Mouse (Mus musculus) midbrain, embryonic 12.5 days (tissue): ENCODE measurements around the gene Cd9. TPM values are rescaled to one million over a fixed set of nuclear protein-coding genes. Genes with fewer than 3 reads are reported as not detected.

Source experiments
- ATAC-seq: fragments of 200-750 bp; cut with Nextera tagmentation; 2 replicates; pipeline ENCODE4 v1.8.0; 2017; ENCODE audit warnings: low read depth, moderate TSS enrichment, moderate library complexity; ENCODE audit not compliant: low FRiP score
- H3K27ac ChIP-seq: fragments of 300-500 bp; sonication (generic); replicated peaks from 2 replicates; pipeline ENCODE4 v1.5.1; 2016; ENCODE audit warnings: mild to moderate bottlenecking
- H3K27me3 ChIP-seq: fragments of 300-500 bp; sonication (generic); 2 replicates; pipeline ENCODE4 v1.6.1; 2016; ENCODE audit warnings: mild to moderate bottlenecking
- H3K36me3 ChIP-seq: fragments of 300-500 bp; sonication (generic); 2 replicates; pipeline ENCODE4 v1.6.1; 2016
- H3K4me1 ChIP-seq: fragments of 300-500 bp; sonication (generic); 2 replicates; pipeline ENCODE4 v1.6.1; 2016
- H3K4me2 ChIP-seq: fragments of 300-500 bp; sonication (generic); replicated peaks from 2 replicates; pipeline ENCODE4 v1.6.1; 2016; ENCODE audit warnings: mild to moderate bottlenecking, moderate library complexity
- H3K4me3 ChIP-seq: fragments of 300-500 bp; sonication (generic); 2 replicates; pipeline ENCODE4 v1.5.1; 2016; ENCODE audit warnings: mild to moderate bottlenecking
- H3K9ac ChIP-seq: fragments of 300-500 bp; sonication (generic); replicated peaks from 2 replicates; pipeline ENCODE4 v1.6.1; 2016; ENCODE audit warnings: mild to moderate bottlenecking, moderate library complexity
- H3K9me3 ChIP-seq: fragments of 300-500 bp; sonication (generic); 2 replicates; pipeline ENCODE4 v1.6.1; 2016; ENCODE audit warnings: mild to moderate bottlenecking
- WGBS: fragments of 180-500 bp; shearing (Covaris S2); methylation state at CpG from one replicate; pipeline ENCODE4 v1.1.7; 2016; 5-methylcytosine and 5-hydroxymethylcytosine counted together
- polyA plus RNA-seq: library from polyadenylated mRNA; unstranded; fragments of >200 nt; fragmentation: Nextera tagmentation; extraction: Ambion mirVana; gene quantifications from 2 replicates; pipeline ENCODE4 v1.2.1, GENCODE M21; 2016

Cd9 gene
- polyA plus RNA-seq, 1 experiment from 2014 or later, result 38.5 TPM

DNA sequence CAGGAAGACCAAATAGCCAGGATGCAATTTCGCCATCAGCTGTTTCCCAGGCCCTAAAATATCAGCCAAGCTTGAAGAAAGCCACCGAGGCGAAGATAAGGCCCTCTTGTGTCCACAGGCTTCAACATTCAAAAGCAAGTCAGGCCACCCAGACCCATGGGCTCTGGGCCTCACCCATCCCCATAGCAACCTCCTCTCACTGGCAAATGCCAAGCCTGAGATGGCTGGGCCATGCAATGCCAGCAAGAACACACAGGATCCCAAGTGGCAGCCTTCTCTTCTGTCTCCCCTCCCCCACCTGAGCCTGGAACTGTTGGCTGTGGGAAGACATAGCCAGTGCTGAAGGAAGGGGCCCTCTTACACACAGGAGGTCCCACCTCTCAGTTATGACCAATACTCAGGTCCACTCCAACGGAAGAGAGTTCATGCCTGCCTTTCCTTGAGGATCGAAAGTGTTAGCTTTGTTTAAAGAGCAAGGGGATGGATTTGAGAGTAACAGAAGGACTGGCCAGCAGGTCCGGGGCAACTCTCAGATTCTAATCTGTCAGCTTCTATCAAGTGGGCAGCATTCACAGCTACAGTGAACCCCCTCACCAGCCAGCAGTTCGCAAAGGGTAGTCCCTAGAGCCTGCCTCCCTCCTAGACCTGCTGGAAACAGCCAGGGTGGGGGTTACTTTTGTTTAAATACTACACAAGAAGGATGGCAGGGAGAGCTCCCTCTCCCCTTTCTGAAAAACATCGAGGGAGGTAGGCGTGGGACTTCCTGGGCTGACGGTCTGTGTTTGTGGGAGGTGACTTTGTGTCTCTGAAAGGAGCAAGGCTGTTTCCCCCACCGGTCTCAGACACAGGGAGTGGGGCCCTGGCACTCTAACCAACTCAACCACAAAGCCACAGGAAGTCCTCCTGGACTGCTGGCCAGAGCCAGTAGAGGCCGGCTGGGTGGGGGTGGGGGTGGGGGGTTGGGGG is 13.9 kb downstream of the Cd9 start:
- WGBS, result 25% methylated on average over 11 of the region's 12 CpGs
- no peaks in the 10 kb centered on the region for H3K9me3 ChIP-seq
- H3K4me2 ChIP-seq, result no peak overlapping the region
- H3K4me1 ChIP-seq, result peaks cover 28% of the 10 kb centered on the region
- H3K9ac ChIP-seq, result no peak overlapping the region
- no peaks in the 10 kb centered on the region for H3K27me3 ChIP-seq
- no peak for ATAC-seq
- no peak overlapping the region for H3K27ac ChIP-seq
- H3K36me3 ChIP-seq, result no peaks in the 10 kb centered on the region
- no peak overlapping the region for H3K4me3 ChIP-seq

DNA sequence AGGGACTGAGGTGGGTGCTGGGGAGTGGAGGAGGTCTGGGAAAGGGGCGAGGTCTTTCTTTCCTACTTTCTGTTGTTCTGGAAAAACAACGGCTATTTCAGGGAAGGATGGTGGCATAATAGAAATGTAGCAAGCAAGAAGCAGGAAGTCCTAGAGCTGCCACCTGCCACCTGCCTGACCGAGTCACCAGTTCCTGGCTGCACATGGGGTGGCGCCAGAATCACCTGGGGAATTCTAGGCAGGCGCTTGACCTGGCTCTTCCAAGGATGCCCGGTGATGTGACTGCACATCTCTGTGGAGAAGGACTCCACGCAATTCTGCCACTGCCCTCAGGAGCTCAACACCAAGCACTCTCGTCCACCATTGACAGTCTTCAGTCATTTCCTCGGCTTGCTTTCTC is 15.2 kb downstream of the Cd9 start:
- no peak for ATAC-seq

DNA sequence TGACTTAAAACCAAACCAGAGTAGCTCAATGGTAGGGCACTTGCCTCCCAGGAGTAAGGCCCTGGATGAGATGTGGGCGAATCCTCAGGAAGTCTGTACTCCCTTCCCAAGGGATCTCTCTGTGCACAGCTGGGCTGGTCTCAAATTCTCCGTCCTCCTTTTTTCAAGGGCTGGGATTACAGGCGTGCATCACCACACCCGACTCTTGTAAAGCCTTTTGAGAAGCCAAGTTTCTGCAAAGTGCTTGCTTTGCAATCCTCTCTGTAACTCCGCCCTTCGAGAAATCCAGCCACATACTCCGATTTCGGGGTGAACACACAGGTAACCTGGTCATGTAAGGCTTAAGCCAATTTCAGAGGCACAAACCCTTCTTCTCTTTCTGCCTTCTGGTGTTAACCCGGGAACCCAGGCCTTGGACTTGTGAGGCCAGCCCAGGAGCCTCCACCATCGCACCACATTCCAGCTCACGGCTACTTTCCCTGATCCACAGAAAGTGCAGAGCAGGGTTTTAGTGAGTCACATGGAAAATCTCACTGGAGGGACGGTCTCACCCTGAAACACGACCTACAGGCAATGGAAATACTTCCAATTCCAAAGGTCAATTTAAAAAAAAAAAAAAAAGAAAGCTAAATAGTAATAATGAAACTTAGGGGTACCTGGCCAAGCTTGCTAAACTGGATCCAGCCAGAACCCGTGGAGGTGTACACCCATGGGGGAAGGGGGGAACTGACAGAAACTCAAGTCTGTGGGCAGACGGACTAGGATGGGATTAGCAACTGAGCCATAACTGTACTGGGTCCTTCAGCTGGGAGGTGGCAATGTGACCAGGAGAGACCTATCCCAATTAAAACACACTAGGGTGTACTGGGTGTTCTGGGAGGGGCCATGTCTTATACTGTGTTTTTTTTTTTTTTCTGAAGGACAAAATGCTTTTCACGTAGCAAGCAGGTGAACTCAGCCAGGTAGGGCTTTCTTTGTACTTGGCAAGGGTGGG is 16.2 kb downstream of the Cd9 start:
- no peaks in the 10 kb centered on the region for H3K36me3 ChIP-seq
- no peak overlapping the region for H3K27ac ChIP-seq
- no peak overlapping the region for H3K9ac ChIP-seq
- 83% methylated on average over 16 of the region's 16 CpGs for WGBS
- H3K4me3 ChIP-seq, result no peak overlapping the region
- no peak overlapping the region for H3K4me2 ChIP-seq
- H3K27me3 ChIP-seq, result no peaks in the 10 kb centered on the region
- no peaks in the 10 kb centered on the region for H3K9me3 ChIP-seq
- H3K4me1 ChIP-seq, result peaks cover 28% of the 10 kb centered on the region
- ATAC-seq, result no peak

More for the DNA sequence above, 15.2 kb downstream of the Cd9 start:
- Histone ChIP-seq H3K4me1 (peaks cover 28% of the 10 kb centered on the region), H3K4me3 (no peak overlapping the region), H3K9me3 (no peaks in the 10 kb centered on the region), H3K36me3 (no peaks in the 10 kb centered on the region), H3K9ac (no peak overlapping the region), H3K27ac (no peak overlapping the region), H3K27me3 (no peaks in the 10 kb centered on the region), H3K4me2 (no peak overlapping the region)
- WGBS, result 90% methylated on average over 9 of the region's 9 CpGs

DNA sequence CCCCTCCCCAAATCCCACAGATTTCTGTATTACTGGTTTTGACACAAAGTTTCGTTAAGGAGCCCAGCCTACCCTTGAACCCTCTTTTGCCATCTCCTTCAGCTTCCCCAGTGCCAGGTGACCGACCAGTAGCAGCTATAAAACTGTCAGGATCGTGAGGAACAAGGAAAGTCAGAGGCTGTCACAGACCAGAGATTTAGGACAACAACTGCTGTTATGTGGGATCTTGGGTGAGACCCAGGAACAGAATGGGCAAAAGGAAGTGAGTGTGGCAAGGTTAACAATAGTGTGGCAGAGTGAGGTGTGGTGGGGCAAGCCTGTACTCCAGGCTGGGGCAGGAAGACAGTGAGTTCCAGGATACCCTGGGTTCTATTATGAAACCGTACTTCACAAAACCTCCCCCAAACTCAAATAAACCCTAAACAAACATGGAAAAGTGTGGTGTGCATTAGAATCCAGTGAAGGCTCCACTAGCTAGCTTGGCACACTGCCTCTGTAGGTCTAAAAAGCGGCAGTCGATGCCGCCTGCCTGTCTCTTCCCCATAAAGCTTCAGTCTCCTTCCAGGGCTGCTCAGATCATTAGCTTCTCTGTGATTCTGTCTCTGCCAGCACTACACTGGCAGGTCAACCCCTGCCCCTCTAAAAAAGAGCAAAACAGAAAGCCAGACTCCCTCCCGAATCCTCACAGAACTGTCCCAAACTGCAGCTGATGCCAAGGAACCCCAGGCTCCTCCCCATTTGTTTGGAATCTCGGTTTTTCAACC is 17.6 kb downstream of the Cd9 start:
- no peaks in the 10 kb centered on the region for H3K36me3 ChIP-seq
- 78% methylated on average over 9 of the region's 9 CpGs for WGBS
- H3K27me3 ChIP-seq, result no peaks in the 10 kb centered on the region
- H3K9ac ChIP-seq, result 0 out of 2 replicates have a peak overlapping the region, but pooled peaks have one; percentile 11
- H3K27ac ChIP-seq, result no peak overlapping the region
- no peak overlapping the region for H3K4me3 ChIP-seq
- ATAC-seq, result no peak
- H3K4me2 ChIP-seq, result no peak overlapping the region
- H3K4me1 ChIP-seq, result peaks cover 28% of the 10 kb centered on the region
- H3K9me3 ChIP-seq, result no peaks in the 10 kb centered on the region

DNA sequence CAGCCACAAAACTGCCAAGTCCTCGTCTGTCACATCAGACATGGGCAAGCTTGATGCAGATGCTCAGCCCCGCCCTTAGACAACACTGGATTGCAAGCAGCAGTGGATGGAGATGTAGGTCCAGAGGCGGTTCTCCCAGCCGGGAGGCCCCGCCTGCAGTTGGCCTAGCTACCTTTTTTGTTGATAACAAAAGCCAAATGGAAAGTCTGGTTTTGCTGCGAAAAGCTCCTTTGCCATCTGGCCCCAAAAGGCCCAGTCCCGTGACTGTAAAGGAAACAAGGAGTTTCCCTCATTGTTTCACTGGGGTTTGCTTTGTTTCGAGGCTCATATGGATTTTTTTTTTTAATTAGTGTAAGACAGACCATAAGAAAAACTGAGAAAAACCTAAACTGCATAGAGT is 18.5 kb downstream of the Cd9 start:
- H3K4me3 ChIP-seq, result no peak overlapping the region
- ATAC-seq, result no peak
- H3K9me3 ChIP-seq, result no peaks in the 10 kb centered on the region
- no peak overlapping the region for H3K4me2 ChIP-seq
- H3K27ac ChIP-seq, result no peak overlapping the region
- H3K9ac ChIP-seq, result no peak overlapping the region
- 40% methylated on average over 8 of the region's 8 CpGs for WGBS
- H3K27me3 ChIP-seq, result no peaks in the 10 kb centered on the region
- H3K36me3 ChIP-seq, result no peaks in the 10 kb centered on the region
- H3K4me1 ChIP-seq, result peaks cover 23% of the 10 kb centered on the region

DNA sequence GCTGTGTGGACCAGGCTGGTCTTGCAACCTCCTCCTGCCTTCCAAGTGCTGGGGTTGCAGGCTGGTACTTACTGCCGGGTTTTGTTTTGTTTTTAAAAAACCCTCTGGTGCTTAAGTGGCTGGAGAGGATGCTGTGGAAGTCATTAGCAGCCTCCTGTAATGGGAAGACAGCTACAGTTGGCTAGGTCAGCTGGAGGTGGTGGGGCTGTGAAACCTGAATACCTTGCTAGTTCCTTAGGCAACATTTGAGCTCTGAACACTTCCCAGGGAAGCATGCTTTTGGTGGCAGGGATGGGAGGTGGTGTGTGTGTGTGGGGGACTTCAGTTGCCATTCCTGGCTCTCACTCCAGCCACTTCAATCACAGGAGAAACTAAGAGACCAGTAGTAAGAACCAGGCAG is 19.4 kb downstream of the Cd9 start:
- no peak overlapping the region for H3K4me2 ChIP-seq
- H3K27me3 ChIP-seq, result no peaks in the 10 kb centered on the region
- 40% methylated on average over 1 of the region's 1 CpGs for WGBS
- no peaks in the 10 kb centered on the region for H3K36me3 ChIP-seq
- no peak for ATAC-seq
- no peak overlapping the region for H3K4me3 ChIP-seq
- no peak overlapping the region for H3K27ac ChIP-seq
- H3K9ac ChIP-seq, result no peak overlapping the region
- peaks cover 14% of the 10 kb centered on the region for H3K4me1 ChIP-seq
- no peaks in the 10 kb centered on the region for H3K9me3 ChIP-seq

DNA sequence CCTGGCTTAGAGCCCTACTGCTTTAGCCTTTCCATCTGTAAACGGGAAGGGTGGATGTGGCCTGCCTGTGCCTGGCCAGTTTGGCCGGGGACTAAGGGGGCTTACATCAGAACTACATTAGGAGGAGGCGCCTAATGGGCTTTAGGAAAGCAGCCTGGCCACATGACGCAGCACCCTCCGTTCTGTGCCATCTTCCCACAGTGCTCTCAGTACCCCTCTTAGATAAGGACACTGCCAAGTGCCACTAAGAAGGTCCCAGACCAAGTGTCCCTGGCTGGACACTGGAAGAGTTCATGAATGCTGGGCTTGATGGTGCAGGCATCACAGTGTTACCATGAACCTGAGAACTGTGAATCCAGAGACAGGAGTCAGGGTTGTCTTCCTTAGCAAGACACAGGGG is 20.7 kb downstream of the Cd9 start:
- ATAC-seq, result no peak
- Histone ChIP-seq H3K4me1 (peaks cover 13% of the 10 kb centered on the region), H3K36me3 (no peaks in the 10 kb centered on the region), H3K9ac (no peak overlapping the region), H3K27me3 (no peaks in the 10 kb centered on the region), H3K27ac (no peak overlapping the region), H3K4me2 (no peak overlapping the region), H3K9me3 (no peaks in the 10 kb centered on the region), H3K4me3 (no peak overlapping the region)
- WGBS, result 87% methylated on average over 5 of the region's 5 CpGs

DNA sequence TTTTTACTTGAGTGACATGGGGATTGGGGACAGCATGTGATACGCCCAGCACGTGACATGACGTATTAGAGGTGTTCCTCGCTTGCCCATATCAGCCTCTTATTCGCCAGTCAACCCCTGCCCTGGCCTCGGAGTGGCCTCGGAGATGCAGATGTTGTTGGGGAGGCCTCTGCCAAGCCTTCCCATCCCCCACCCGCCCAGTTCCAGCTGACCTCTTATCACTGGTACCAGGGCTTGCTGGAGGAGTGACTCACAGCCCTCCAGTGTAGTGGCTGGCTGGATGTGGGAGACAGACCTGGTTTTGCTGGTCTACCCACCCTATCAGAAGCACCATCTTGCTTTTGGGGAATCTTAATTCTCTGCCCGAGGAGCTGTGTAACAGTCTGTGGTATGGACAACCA is 21.3 kb downstream of the Cd9 start:
- Histone ChIP-seq H3K9me3 (no peaks in the 10 kb centered on the region), H3K27me3 (no peaks in the 10 kb centered on the region), H3K27ac (no peak overlapping the region), H3K9ac (no peak overlapping the region), H3K4me1 (peaks cover 13% of the 10 kb centered on the region), H3K4me3 (no peak overlapping the region), H3K36me3 (no peaks in the 10 kb centered on the region), H3K4me2 (no peak overlapping the region)
- ATAC-seq, result no peak
- 94% methylated on average over 9 of the region's 9 CpGs for WGBS

DNA sequence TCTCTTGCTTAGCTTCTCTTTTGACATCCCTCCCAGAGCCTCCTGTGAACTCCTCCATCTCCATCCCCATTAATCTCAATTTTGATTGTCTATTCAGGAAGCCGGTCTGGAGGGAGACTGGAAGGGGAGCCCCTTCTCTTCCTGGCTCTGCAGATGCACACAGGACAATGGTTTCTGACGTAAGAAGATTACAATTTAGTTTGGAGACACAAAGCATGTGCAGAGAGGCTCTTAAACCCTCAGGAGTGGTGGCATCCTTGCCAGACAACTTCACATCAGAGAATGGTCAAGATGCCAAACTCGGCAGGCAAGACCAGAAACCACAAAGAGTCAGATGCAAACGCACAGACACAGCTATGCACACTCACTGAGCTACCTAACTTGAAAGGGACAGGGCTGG is 22.7 kb downstream of the Cd9 start:
- no peaks in the 10 kb centered on the region for H3K27me3 ChIP-seq
- no peak overlapping the region for H3K4me3 ChIP-seq
- 40% methylated on average over 4 of the region's 4 CpGs for WGBS
- peaks cover 13% of the 10 kb centered on the region for H3K4me1 ChIP-seq
- ATAC-seq, result no peak
- H3K9me3 ChIP-seq, result no peaks in the 10 kb centered on the region
- H3K9ac ChIP-seq, result no peak overlapping the region
- no peaks in the 10 kb centered on the region for H3K36me3 ChIP-seq
- H3K4me2 ChIP-seq, result no peak overlapping the region
- H3K27ac ChIP-seq, result no peak overlapping the region

DNA sequence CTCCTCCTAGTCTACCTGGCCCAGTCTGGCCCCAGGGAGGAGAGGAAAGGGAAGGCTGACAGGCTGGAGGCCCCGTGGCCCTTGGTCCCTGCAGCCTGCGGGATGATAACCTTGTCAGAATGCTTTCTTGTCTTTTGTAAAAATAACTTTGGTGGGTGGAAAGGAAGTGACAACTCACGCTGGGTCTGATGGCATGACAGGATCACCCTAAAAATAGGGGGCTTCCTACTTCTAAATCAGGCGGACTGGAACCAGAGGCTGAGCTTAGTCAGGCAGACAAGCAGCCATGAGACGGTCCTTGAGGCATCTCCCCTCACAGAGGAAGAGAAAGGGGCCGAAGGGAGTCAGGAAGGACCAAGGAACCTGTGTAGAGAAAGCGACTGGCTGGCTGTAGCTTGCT is 23.3 kb downstream of the Cd9 start:
- no peak for ATAC-seq
- no peak overlapping the region for H3K27ac ChIP-seq
- no peaks in the 10 kb centered on the region for H3K36me3 ChIP-seq

DNA sequence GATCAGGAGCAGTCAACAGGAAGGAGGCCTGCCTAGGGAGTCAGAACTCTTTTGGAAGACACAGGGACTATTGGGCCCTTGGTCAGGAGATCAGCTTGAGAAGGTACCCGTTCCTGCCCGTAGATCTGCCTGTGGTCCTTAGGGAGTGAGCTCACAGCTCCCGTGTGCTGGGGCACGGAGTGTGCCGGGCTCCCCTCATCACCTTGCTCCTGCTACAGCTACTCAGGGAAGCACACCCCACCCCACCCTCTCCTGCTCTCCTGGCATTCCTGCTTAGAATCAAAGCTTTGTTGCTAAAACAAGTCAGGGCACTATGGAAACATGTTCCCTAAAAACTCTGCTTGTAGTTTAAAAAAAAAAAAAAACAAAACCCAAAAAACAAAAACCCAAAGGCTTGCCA is 24.0 kb downstream of the Cd9 start:
- H3K4me3 ChIP-seq, result no peak overlapping the region
- no peaks in the 10 kb centered on the region for H3K36me3 ChIP-seq
- ATAC-seq, result no peak
- 88% methylated on average over 5 of the region's 5 CpGs for WGBS
- H3K9ac ChIP-seq, result no peak overlapping the region
- H3K27ac ChIP-seq, result no peak overlapping the region
- H3K9me3 ChIP-seq, result no peaks in the 10 kb centered on the region
- H3K27me3 ChIP-seq, result no peaks in the 10 kb centered on the region
- H3K4me2 ChIP-seq, result no peak overlapping the region
- H3K4me1 ChIP-seq, result peaks cover 5% of the 10 kb centered on the region; the same call in 1 of the 2 replicates

More for the DNA sequence above, 23.3 kb downstream of the Cd9 start:
- H3K9ac ChIP-seq, result no peak overlapping the region
- no peak overlapping the region for H3K4me3 ChIP-seq
- no peaks in the 10 kb centered on the region for H3K9me3 ChIP-seq
- 82% methylated on average over 7 of the region's 7 CpGs for WGBS
- no peaks in the 10 kb centered on the region for H3K27me3 ChIP-seq
- no peak overlapping the region for H3K4me2 ChIP-seq
- H3K4me1 ChIP-seq, result peaks cover 8% of the 10 kb centered on the region
